Mouse (Mus musculus) hindbrain, embryonic 11.5 days (tissue): ENCODE data around the gene Ciz1. TPM values are rescaled to one million over a fixed set of nuclear protein-coding genes. Genes with fewer than 3 reads are reported as not detected.
A peak's percentile ranks its signal among the peaks of the same experiment; 100 is the strongest.

ENCODE experiments used
- ATAC-seq: fragments of 200-750 bp; cut with Nextera tagmentation; 2 replicates; pipeline ENCODE4 v1.8.0; 2017; ENCODE audit warnings: mild to moderate bottlenecking, moderate TSS enrichment, moderate library complexity; ENCODE audit not compliant: low FRiP score
- DNase-seq: peaks from one replicate; pipeline ENCODE4 v3.0.0-alpha.2; 2015; ENCODE audit warnings: low spot score
- H3K27ac ChIP-seq: fragments of 300-500 bp; sonication (generic); 2 replicates; pipeline ENCODE4 v1.5.1; 2014; ENCODE audit warnings: mild to moderate bottlenecking, low read depth, low read length
- H3K27me3 ChIP-seq: fragments of 300-500 bp; sonication (generic); 2 replicates; pipeline ENCODE4 v1.6.1; 2014; ENCODE audit warnings: mild to moderate bottlenecking, low read length, moderate library complexity, mixed read lengths; ENCODE audit not compliant: control insufficient read depth, insufficient read depth
- H3K36me3 ChIP-seq: fragments of 300-500 bp; sonication (generic); 2 replicates; pipeline ENCODE4 v1.6.1; 2014; ENCODE audit warnings: mild to moderate bottlenecking, low read length, moderate library complexity, mixed read lengths; ENCODE audit not compliant: control insufficient read depth, insufficient read depth
- H3K4me1 ChIP-seq: fragments of 300-500 bp; sonication (generic); replicated peaks from 2 replicates; pipeline ENCODE4 v1.6.1; 2014; ENCODE audit warnings: low read length, mixed read lengths; ENCODE audit not compliant: control insufficient read depth, insufficient read depth
- H3K4me2 ChIP-seq: fragments of 300-500 bp; sonication (generic); replicated peaks from 2 replicates; pipeline ENCODE4 v1.6.1; 2014; ENCODE audit warnings: mild to moderate bottlenecking, low read depth, low read length
- H3K4me3 ChIP-seq: fragments of 300-500 bp; sonication (generic); 2 replicates; pipeline ENCODE4 v1.5.1; 2014; ENCODE audit warnings: low read depth, low read length
- H3K9ac ChIP-seq: fragments of 300-500 bp; sonication (generic); 2 replicates; pipeline ENCODE4 v1.6.1; 2014; ENCODE audit warnings: low read depth, low read length
- H3K9me3 ChIP-seq: fragments of 300-500 bp; sonication (generic); 2 replicates; pipeline ENCODE4 v1.6.1; 2016; ENCODE audit warnings: low read length; ENCODE audit not compliant: control insufficient read depth
- WGBS: fragments of 180-500 bp; shearing (Covaris S2); extraction: QIAGEN DNeasy Blood & Tissue Kit; methylation state at CpG from one replicate; pipeline ENCODE4 v1.1.7; 2014; 5-methylcytosine and 5-hydroxymethylcytosine counted together
- polyA plus RNA-seq: library from polyadenylated mRNA; unstranded; fragments of >200 nt; fragmentation: Nextera tagmentation; extraction: Ambion mirVana; gene quantifications from 2 replicates; pipeline ENCODE4 v1.2.1, GENCODE M21; 2014

The Ciz1 gene
- polyA plus RNA-seq, 1 experiment from 2014 or later = 49.0 TPM

DNA sequence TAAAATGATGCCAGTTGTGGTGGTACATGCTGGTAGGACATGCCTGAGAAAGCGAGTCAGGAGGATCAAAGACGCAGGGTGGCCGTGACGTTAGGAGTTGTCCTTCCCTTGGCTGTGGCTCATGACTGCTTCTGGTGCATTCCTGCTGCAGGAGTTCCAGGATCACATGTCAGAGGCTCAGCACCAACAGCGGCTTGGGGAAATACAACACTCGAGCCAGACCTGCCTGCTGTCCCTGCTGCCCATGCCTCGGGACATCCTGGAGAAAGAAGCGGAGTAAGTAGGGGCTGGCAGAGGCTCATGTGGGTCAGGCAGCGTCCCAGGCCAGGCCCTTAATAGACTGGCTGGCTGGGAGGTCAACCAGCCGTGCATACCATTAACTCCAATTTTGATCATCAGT lies 22.1 kb downstream of the Ciz1 start:
- peaks cover 26% of the 10 kb centered on the region for H3K36me3 ChIP-seq
- H3K27ac ChIP-seq = no peak overlapping the region
- no peak overlapping the region for H3K9ac ChIP-seq
- H3K4me1 ChIP-seq = no peaks in the 10 kb centered on the region
- no peaks in the 10 kb centered on the region for H3K27me3 ChIP-seq
- no peaks in the 10 kb centered on the region for H3K9me3 ChIP-seq
- H3K4me3 ChIP-seq = no peak overlapping the region
- ATAC-seq (no peak), DNase-seq (no peak)
- 89% methylated on average over 10 of the region's 10 CpGs for WGBS
- no peak overlapping the region for H3K4me2 ChIP-seq

DNA sequence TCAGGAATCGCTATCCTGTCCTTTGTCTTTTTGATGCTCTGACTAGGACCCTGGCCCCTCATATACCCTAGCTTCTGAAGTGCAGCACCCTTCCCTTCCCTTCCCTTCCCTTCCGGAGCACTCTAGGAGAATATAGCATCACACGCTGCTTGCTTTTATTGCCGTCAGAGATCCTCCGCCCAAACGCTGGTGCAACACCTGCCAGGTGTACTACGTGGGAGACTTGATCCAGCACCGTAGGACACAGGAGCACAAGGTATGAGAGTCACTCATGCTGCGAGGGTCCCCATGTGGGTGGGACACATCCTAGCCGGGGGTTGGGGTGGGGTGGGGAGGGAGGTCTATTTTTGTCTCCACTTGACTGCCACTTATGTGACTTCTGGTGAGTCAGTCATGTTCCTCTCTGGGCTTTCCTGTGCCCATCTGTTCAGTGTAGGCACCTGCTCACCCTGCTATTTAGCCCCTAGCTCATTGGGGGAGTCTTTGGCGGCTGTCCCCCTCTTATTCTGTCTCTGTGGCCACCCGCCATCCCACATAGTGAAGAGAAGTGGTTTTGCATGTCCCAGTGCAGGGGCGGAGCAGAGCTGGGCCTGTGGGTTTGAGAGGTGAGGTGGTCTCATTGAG lies 23.3 kb downstream of the Ciz1 start:
- no peak overlapping the region for H3K27ac ChIP-seq
- WGBS = 90% methylated on average over 13 of the region's 13 CpGs
- ATAC-seq = no peak
- no peaks in the 10 kb centered on the region for H3K9me3 ChIP-seq
- peaks cover 26% of the 10 kb centered on the region for H3K36me3 ChIP-seq
- H3K4me2 ChIP-seq = no peak overlapping the region
- H3K27me3 ChIP-seq = no peaks in the 10 kb centered on the region
- no peak for DNase-seq
- no peaks in the 10 kb centered on the region for H3K4me1 ChIP-seq
- no peak overlapping the region for H3K9ac ChIP-seq
- H3K4me3 ChIP-seq = no peak overlapping the region

DNA sequence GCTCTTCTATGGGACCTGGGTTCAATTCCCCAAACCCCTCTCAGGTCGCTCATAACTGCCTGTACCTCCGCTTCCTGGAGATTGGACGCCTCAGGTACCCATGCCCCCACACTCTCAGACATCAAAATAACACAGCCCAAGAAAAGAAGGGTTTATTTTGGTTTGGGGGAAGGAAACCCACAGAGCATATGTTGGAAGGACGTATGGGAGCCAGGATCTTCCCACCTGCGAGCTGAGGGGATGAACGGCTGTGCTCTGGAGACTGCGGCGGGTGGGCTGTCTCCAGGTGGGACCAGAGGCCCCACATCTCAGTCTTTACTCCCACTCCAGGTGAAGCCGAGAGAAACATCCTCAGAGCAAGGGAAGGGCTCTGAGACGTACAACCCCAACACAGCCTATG lies 24.8 kb downstream of the Ciz1 start:
- H3K27me3 ChIP-seq = no peaks in the 10 kb centered on the region
- peaks cover 21% of the 10 kb centered on the region for H3K36me3 ChIP-seq
- DNase-seq (no peak), ATAC-seq (no peak)
- 91% methylated on average over 10 of the region's 10 CpGs for WGBS
- no peak overlapping the region for H3K4me2 ChIP-seq
- no peak overlapping the region for H3K9ac ChIP-seq
- H3K27ac ChIP-seq = no peak overlapping the region
- no peaks in the 10 kb centered on the region for H3K9me3 ChIP-seq
- no peak overlapping the region for H3K4me3 ChIP-seq
- H3K4me1 ChIP-seq = no peaks in the 10 kb centered on the region; the same call in 1 of the 2 replicates

DNA sequence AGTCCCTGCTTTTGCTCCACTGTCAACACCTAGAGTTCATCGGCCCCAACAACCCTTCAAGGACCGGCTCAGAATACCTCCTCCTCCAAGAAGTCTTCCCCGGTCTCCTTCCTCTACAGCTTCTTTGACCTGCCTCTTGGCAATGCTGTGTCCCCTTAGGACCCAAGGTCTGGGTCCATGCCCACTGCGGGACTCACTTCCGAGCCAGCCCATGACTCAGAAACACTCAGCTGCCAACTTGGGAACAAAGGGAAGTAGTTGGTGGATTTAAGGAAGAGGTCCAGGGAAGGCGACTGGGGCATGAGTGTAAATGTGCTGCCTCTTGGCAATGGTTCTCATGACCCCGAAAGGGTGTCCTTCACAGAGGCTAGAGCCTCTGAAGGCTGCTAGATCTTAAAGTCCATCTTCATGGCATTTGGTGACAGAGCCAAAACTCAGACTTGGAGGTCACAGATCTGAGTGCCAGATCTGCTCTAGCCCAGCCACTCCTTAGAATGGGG lies 27.9 kb downstream of the Ciz1 start:
- H3K27ac ChIP-seq = no peak overlapping the region
- peaks cover 2% of the 10 kb centered on the region; the same call in 1 of the 2 replicates for H3K27me3 ChIP-seq
- 94% methylated on average over 7 of the region's 7 CpGs for WGBS
- H3K9ac ChIP-seq = no peak overlapping the region
- no peaks in the 10 kb centered on the region for H3K9me3 ChIP-seq
- ATAC-seq (no peak), DNase-seq (no peak)
- H3K4me1 ChIP-seq = no peaks in the 10 kb centered on the region; the same call in 1 of the 2 replicates
- H3K4me2 ChIP-seq = no peak overlapping the region
- peaks cover 14% of the 10 kb centered on the region for H3K36me3 ChIP-seq
- no peak overlapping the region for H3K4me3 ChIP-seq

DNA sequence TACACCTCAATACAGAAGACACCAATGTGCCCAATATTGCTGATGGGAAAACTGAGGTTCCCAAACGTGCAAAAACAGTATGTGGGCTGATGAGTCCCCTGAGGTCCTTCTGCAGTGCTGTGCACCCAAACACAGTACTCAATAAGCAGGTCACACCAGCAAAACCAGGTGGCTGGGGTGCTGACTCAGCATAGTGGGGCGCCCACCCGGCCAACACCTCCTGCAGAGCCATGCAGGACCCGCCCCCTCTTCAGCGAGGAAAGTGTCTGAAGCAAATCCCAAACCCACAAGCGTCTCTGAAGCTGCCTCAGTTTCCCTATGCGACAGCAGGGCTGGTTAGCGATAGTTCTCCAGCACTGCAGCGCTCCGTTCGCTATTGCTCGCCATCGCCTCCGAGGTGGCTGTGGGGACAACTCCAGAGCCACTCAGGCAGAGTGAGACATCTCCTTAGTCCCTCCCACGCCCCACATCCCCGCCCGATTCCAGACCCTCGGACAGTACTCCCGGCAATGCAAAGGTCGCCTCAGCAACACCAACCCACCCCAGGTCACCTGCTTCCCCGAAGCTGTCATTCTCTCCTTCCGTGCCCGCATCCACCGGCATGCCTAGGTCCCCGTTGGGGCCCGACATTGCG lies 29.1 kb downstream of the Ciz1 start:
- DNase-seq (no peak), ATAC-seq (peak; percentile 60)
- no peaks in the 10 kb centered on the region; the same call in 1 of the 2 replicates for H3K4me1 ChIP-seq
- H3K4me2 ChIP-seq = peak overlapping the region; percentile 97
- H3K36me3 ChIP-seq = peaks cover 10% of the 10 kb centered on the region
- H3K27me3 ChIP-seq = peaks cover 2% of the 10 kb centered on the region; the same call in 1 of the 2 replicates
- WGBS = 1% methylated on average over 25 of the region's 27 CpGs
- peak overlapping the region; percentile 71 for H3K9ac ChIP-seq
- H3K9me3 ChIP-seq = no peaks in the 10 kb centered on the region
- H3K27ac ChIP-seq = no peak overlapping the region
- peak overlapping the region; percentile 67 for H3K4me3 ChIP-seq

GRCm38 (mm10) chr2:32381775-32382223 lies 29.7 kb downstream of the Ciz1 start, which contains the start of gene 1110008P14Rik:
TSS of gene 1110008P14Rik (minus strand) at chr2:32381938.
- Histone ChIP-seq H3K9ac (peak within 1 kb of the TSS; percentile 71), H3K4me2 (peak within 1 kb of the TSS; percentile 97), H3K4me3 (peak within 1 kb of the TSS; percentile 67), H3K4me1 (no peaks in the 10 kb centered on the region; the same call in 1 of the 2 replicates), H3K9me3 (no peaks in the 10 kb centered on the region), H3K27me3 (peaks cover 2% of the 10 kb centered on the region; the same call in 1 of the 2 replicates), H3K36me3 (peaks cover 6% of the 10 kb centered on the region; the same call in 1 of the 2 replicates), H3K27ac (no peak within 1 kb of the TSS)
- peak; percentile 97 for DNase-seq
- WGBS = 1% methylated on average over 45 of the region's 47 CpGs
- ATAC-seq = peak; percentile 90

- 87% methylated on average over 2 of the region's 2 CpGs for WGBS
Measured at GRCm38 (mm10) chr2:32382689-32383088, 30.6 kb downstream of the Ciz1 start.

DNA sequence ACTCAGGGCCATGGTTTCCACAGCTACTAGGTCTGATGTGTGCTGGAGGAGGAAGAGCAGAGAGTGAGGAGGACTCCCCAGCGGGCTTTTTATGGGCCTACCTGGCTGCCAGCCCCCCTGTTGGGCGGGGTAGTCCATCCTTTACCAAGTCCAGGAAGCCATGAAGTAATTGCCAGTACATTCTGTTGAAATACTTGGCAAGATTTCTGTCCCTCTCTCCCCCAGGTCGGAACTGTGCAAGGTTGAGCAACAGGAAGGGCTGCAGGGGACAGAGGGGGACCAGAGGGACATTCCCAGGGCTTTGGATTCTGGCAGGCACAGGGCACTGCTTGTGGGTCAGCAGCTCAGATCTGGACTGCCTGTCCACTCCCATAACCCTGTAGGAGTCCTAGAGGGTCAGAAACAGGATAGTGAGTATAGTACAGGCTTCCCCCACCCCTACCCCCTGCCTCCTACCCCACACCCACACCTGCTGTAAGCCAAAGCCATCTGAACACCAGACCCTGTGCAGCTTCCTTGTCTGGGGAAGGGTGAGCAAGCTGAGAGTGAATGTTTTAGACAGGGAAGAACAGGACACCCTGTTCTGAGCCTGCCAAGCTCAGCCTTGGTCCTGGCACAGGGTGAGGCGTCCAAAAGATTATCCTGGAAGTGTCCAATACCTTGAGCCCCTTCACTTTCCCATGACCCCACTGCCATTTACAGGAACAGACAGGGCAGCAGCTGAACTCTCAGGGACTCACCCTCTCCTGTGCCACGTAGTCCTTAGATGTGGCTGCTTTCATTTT lies 35.8 kb downstream of the Ciz1 start, which contains the start of gene Lcn2:
Gene Lcn2 (minus strand): TSS at position 547 of the 785 bp plus-strand sequence.
- Histone ChIP-seq H3K9ac (no peak within 1 kb of the TSS), H3K9me3 (no peaks in the 10 kb centered on the region), H3K27me3 (peaks cover 2% of the 10 kb centered on the region; the same call in 1 of the 2 replicates), H3K36me3 (no peaks in the 10 kb centered on the region), H3K27ac (no peak within 1 kb of the TSS), H3K4me1 (no peaks in the 10 kb centered on the region), H3K4me2 (no peak within 1 kb of the TSS), H3K4me3 (no peak within 1 kb of the TSS)
- DNase-seq (no peak), ATAC-seq (no peak)
- 64% methylated on average over 5 of the region's 5 CpGs for WGBS

More at GRCm38 (mm10) chr2:32382689-32383088, 30.6 kb downstream of the Ciz1 start:
- no peak overlapping the region for H3K27ac ChIP-seq
- DNase-seq (no peak), ATAC-seq (no peak)
- no peak overlapping the region for H3K9ac ChIP-seq
- H3K36me3 ChIP-seq = peaks cover 6% of the 10 kb centered on the region; the same call in 1 of the 2 replicates
- no peak overlapping the region for H3K4me3 ChIP-seq
- H3K27me3 ChIP-seq = peaks cover 2% of the 10 kb centered on the region; the same call in 1 of the 2 replicates
- no peaks in the 10 kb centered on the region for H3K9me3 ChIP-seq
- no peak overlapping the region for H3K4me2 ChIP-seq
- H3K4me1 ChIP-seq = no peaks in the 10 kb centered on the region; the same call in 1 of the 2 replicates
